Mouse (Mus musculus) CD4-positive, CD25-positive, alpha-beta regulatory T cell, adult 4 months (primary cell): ENCODE data around the gene Psmd12. TPM values are rescaled to one million over a fixed set of nuclear protein-coding genes. Genes with fewer than 3 reads are reported as not detected.

Experiments
- ATAC-seq: one replicate; pipeline ENCODE4 v1.8.0; 2017
- polyA plus RNA-seq, 2 experiments: library from polyadenylated mRNA; unstranded; fragments of 100-300 nt; shearing (Covaris generic); gene quantifications; one replicate each; pipeline ENCODE4 v1.2.1; 2017

Gene Psmd12
- 100 to 1,000 TPM; 106 to 112 TPM for polyA plus RNA-seq

GRCm38 (mm10) chr11:107479053-107479861, at the start of gene Psmd12:
Gene Psmd12, plus strand, starts transcription at chr11:107479484.
- ATAC-seq = peak; percentile 98

- ATAC-seq = no peak
These were observed 47.9 kb upstream of the Psmd12 start for GRCm38 (mm10) chr11:107431197-107431965.

GRCm38 (mm10) chr11:107435776-107436449, 43.4 kb upstream of the Psmd12 start:
- peak; percentile 53 for ATAC-seq

- no peak for ATAC-seq
These were observed 41.6 kb upstream of the Psmd12 start for GRCm38 (mm10) chr11:107437723-107438122.

- no peak for ATAC-seq
These were observed 41.1 kb upstream of the Psmd12 start for GRCm38 (mm10) chr11:107438140-107438539.

GRCm38 (mm10) chr11:107441050-107441449, 38.2 kb upstream of the Psmd12 start:
- no peak for ATAC-seq

- peak; percentile 86 for ATAC-seq
These were observed 35.9 kb upstream of the Psmd12 start for GRCm38 (mm10) chr11:107443121-107444095.

- ATAC-seq = no peak
These were observed 33.6 kb upstream of the Psmd12 start for GRCm38 (mm10) chr11:107445683-107446082.

- ATAC-seq = no peak
These were observed 32.6 kb upstream of the Psmd12 start for GRCm38 (mm10) chr11:107446650-107447049.

GRCm38 (mm10) chr11:107447349-107447748, 31.9 kb upstream of the Psmd12 start:
- peak; percentile 27 for ATAC-seq

- ATAC-seq = no peak
These were observed 31.4 kb upstream of the Psmd12 start for GRCm38 (mm10) chr11:107447915-107448314.

- ATAC-seq = peak; percentile 19
These were observed 29.9 kb upstream of the Psmd12 start for GRCm38 (mm10) chr11:107449169-107449910.

GRCm38 (mm10) chr11:107450097-107450496, 29.2 kb upstream of the Psmd12 start:
- ATAC-seq = no peak

- peak; percentile 77 for ATAC-seq
These were observed 28.2 kb upstream of the Psmd12 start for GRCm38 (mm10) chr11:107451106-107451505.

GRCm38 (mm10) chr11:107452053-107452452, 27.2 kb upstream of the Psmd12 start:
- ATAC-seq = peak; percentile 42

- ATAC-seq = no peak
These were observed 24.5 kb upstream of the Psmd12 start for GRCm38 (mm10) chr11:107454546-107455462.

- no peak for ATAC-seq
These were observed 22.0 kb upstream of the Psmd12 start for GRCm38 (mm10) chr11:107457282-107457681.

- peak; percentile 85 for ATAC-seq
These were observed 21.0 kb upstream of the Psmd12 start for GRCm38 (mm10) chr11:107458286-107458685.

GRCm38 (mm10) chr11:107458986-107459385, 20.3 kb upstream of the Psmd12 start:
- peak; percentile 38 for ATAC-seq

- no peak for ATAC-seq
These were observed 19.5 kb upstream of the Psmd12 start for GRCm38 (mm10) chr11:107459828-107460227.
